Mouse (Mus musculus) thymus, postnatal 4 days (tissue): ENCODE data around the gene Mesp2.
A peak's percentile ranks its signal among the peaks of the same experiment; 100 is the strongest.
"Not testable (repeated sequence)": the region's sequence is repeated elsewhere in the genome, so short reads cannot be mapped to it uniquely, and the experiment has no call there.

Experiments used
- DNase-seq: peaks from one replicate; pipeline ENCODE4 v3.0.0; 2021

The Mesp2 gene

GRCm38 (mm10) chr7:79810611-79811506 is at the start of gene Mesp2:
Gene Mesp2, plus strand, starts transcription at chr7:79810727.
- DNase-seq = peak; percentile 89

GRCm38 (mm10) chr7:79761124-79761876 is 49.2 kb upstream of the Mesp2 start:
- no peak for DNase-seq

- no peak for DNase-seq
Observed at GRCm38 (mm10) chr7:79762106-79762505, 48.4 kb upstream of the Mesp2 start.

- DNase-seq = no peak
Observed at GRCm38 (mm10) chr7:79765991-79766390, 44.5 kb upstream of the Mesp2 start.

GRCm38 (mm10) chr7:79769664-79770063 is 40.9 kb upstream of the Mesp2 start:
- no peak for DNase-seq

GRCm38 (mm10) chr7:79771561-79772512 is 38.7 kb upstream of the Mesp2 start:
- no peak for DNase-seq

- peak; percentile 82 for DNase-seq
Observed at GRCm38 (mm10) chr7:79780647-79781626, 29.6 kb upstream of the Mesp2 start.

- DNase-seq = no peak
Observed at GRCm38 (mm10) chr7:79781826-79782515, 28.6 kb upstream of the Mesp2 start.

GRCm38 (mm10) chr7:79782516-79782855 is 28.0 kb upstream of the Mesp2 start:
- no peak for DNase-seq

GRCm38 (mm10) chr7:79786295-79786694 is 24.2 kb upstream of the Mesp2 start:
- peak; percentile 79 for DNase-seq

- not testable (repeated sequence) for DNase-seq
Observed at GRCm38 (mm10) chr7:79789812-79790211, 20.7 kb upstream of the Mesp2 start.

- DNase-seq = peak; percentile 76
Observed at GRCm38 (mm10) chr7:79792635-79793421, 17.7 kb upstream of the Mesp2 start.

GRCm38 (mm10) chr7:79793688-79794087 is 16.8 kb upstream of the Mesp2 start, which contains the start of gene Mesp1:
Gene Mesp1, minus strand, starts transcription at chr7:79793788.
- DNase-seq = no peak

- DNase-seq = no peak
Observed at GRCm38 (mm10) chr7:79798606-79799005, 11.9 kb upstream of the Mesp2 start.

GRCm38 (mm10) chr7:79799048-79799447 is 11.5 kb upstream of the Mesp2 start:
- peak; percentile 84 for DNase-seq

- no peak for DNase-seq
Observed at GRCm38 (mm10) chr7:79799506-79799905, 11.0 kb upstream of the Mesp2 start.

GRCm38 (mm10) chr7:79800336-79800735 is 10.2 kb upstream of the Mesp2 start:
- no peak for DNase-seq

- DNase-seq = no peak
Observed at GRCm38 (mm10) chr7:79801391-79801790, 9.1 kb upstream of the Mesp2 start.

GRCm38 (mm10) chr7:79802037-79802436 is 8.5 kb upstream of the Mesp2 start:
- DNase-seq = no peak

- no peak for DNase-seq
Observed at GRCm38 (mm10) chr7:79803887-79804286, 6.6 kb upstream of the Mesp2 start.
